Mouse (Mus musculus) liver, embryonic 16.5 days (tissue): ENCODE measurements around the gene Tmem80. TPM values are rescaled to one million over a fixed set of nuclear protein-coding genes. Genes with fewer than 3 reads are reported as not detected.
A peak's percentile ranks its signal among the peaks of the same experiment; 100 is the strongest.

Source experiments
- ATAC-seq: fragments of 200-750 bp; cut with Nextera tagmentation; 2 replicates; pipeline ENCODE4 v1.8.0; 2017; ENCODE audit warnings: low read depth, mild to moderate bottlenecking, moderate number of reproducible peaks, moderate library complexity
- H3K27ac ChIP-seq: fragments of 300-500 bp; sonication (generic); 2 replicates; pipeline ENCODE4 v1.5.1; 2014; ENCODE audit warnings: mild to moderate bottlenecking, low read length
- H3K27me3 ChIP-seq: fragments of 300-500 bp; sonication (generic); 2 replicates; pipeline ENCODE4 v1.6.1; 2014; ENCODE audit warnings: low read depth, low read length, mixed read lengths; ENCODE audit not compliant: control insufficient read depth, insufficient read depth
- H3K36me3 ChIP-seq: fragments of 300-500 bp; sonication (generic); 2 replicates; pipeline ENCODE4 v1.6.1; 2014; ENCODE audit warnings: mild to moderate bottlenecking; ENCODE audit not compliant: control insufficient read depth, insufficient read depth
- H3K4me1 ChIP-seq: fragments of 300-500 bp; sonication (generic); 2 replicates; pipeline ENCODE4 v1.6.1; 2014; ENCODE audit warnings: low read depth, low read length, mixed read lengths; ENCODE audit not compliant: control insufficient read depth
- H3K4me2 ChIP-seq: fragments of 300-500 bp; sonication (generic); 2 replicates; pipeline ENCODE4 v1.6.1; 2014; ENCODE audit warnings: low read depth, low read length, mixed read lengths
- H3K4me3 ChIP-seq: fragments of 300-500 bp; sonication (generic); 2 replicates; pipeline ENCODE4 v1.5.1; 2014; ENCODE audit warnings: low read depth, mild to moderate bottlenecking, low read length
- H3K9ac ChIP-seq: fragments of 300-500 bp; sonication (generic); 2 replicates; pipeline ENCODE4 v1.6.1; 2014; ENCODE audit warnings: low read depth, low read length
- H3K9me3 ChIP-seq: fragments of 300-500 bp; sonication (generic); replicated peaks from 2 replicates; pipeline ENCODE4 v1.6.1; 2016; ENCODE audit warnings: low read length; ENCODE audit not compliant: control insufficient read depth
- WGBS: fragments of 180-500 bp; shearing (Covaris S2); extraction: QIAGEN DNeasy Blood & Tissue Kit; methylation state at CpG from one replicate; pipeline ENCODE4 v1.1.7; 2014; ENCODE audit not compliant: insufficient replicate concordance; 5-methylcytosine and 5-hydroxymethylcytosine counted together
- polyA plus RNA-seq: library from polyadenylated mRNA; unstranded; fragments of >200 nt; fragmentation: Nextera tagmentation; extraction: Ambion mirVana; gene quantifications from 2 replicates; pipeline ENCODE4 v1.2.1, GENCODE M21; 2015

The Tmem80 gene
- polyA plus RNA-seq, 1 experiment from 2014 or later, result 13.9 TPM

DNA sequence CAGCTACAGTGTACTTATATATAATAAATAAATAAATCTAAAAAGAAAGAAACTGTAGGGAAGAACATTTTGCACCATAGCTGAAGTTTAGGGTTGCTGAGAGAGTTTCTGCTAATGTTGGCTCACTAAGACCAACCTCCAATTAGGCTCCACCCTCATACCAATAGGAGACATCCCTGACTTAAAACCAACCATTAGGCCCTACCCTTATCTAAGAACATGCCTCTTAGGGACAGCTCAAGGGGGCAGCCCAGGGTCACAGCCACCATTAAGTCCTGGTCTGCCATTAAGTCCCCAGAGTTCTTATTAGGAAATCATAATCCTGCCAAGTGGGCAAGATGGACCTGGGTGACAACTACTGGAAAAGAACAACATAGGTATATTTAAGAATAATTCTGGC, 46.9 kb downstream of the Tmem80 start:
- Histone ChIP-seq H3K4me3 (no peak overlapping the region), H3K27ac (no peak overlapping the region), H3K4me1 (peaks cover 10% of the 10 kb centered on the region), H3K9me3 (no peaks in the 10 kb centered on the region), H3K27me3 (no peaks in the 10 kb centered on the region), H3K36me3 (no peaks in the 10 kb centered on the region), H3K4me2 (no peak overlapping the region), H3K9ac (no peak overlapping the region)
- ATAC-seq, result no peak

DNA sequence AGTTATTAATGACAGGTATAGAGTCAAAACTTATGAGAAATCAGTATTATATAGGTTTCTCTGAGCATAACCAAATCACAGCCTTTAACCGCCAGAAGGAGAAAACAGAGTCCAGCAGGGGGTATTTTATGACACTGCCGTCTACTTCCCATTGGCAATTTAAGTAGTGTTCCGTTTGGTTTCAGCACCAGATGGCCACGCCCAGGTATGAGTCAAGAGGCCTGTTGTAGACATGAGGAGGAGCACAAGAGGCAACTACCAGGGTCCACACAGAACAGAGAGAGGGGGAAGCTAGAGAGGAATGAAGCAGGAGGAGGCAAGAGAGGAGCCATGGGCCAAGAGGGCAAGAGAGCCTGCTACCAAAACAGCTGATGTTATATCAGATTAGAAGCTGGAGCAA, 52.0 kb downstream of the Tmem80 start:
- no peak overlapping the region for H3K4me2 ChIP-seq
- no peak overlapping the region for H3K4me3 ChIP-seq
- H3K27ac ChIP-seq, result 0 out of 2 replicates have a peak overlapping the region, but pooled peaks have one; percentile 45
- H3K4me1 ChIP-seq, result peaks cover 11% of the 10 kb centered on the region
- no peaks in the 10 kb centered on the region for H3K9me3 ChIP-seq
- 41% methylated on average over 4 of the region's 4 CpGs for WGBS
- no peaks in the 10 kb centered on the region for H3K27me3 ChIP-seq
- peak; percentile 35; the same call in 1 of the 2 replicates for ATAC-seq
- H3K36me3 ChIP-seq, result no peaks in the 10 kb centered on the region
- H3K9ac ChIP-seq, result no peak overlapping the region

DNA sequence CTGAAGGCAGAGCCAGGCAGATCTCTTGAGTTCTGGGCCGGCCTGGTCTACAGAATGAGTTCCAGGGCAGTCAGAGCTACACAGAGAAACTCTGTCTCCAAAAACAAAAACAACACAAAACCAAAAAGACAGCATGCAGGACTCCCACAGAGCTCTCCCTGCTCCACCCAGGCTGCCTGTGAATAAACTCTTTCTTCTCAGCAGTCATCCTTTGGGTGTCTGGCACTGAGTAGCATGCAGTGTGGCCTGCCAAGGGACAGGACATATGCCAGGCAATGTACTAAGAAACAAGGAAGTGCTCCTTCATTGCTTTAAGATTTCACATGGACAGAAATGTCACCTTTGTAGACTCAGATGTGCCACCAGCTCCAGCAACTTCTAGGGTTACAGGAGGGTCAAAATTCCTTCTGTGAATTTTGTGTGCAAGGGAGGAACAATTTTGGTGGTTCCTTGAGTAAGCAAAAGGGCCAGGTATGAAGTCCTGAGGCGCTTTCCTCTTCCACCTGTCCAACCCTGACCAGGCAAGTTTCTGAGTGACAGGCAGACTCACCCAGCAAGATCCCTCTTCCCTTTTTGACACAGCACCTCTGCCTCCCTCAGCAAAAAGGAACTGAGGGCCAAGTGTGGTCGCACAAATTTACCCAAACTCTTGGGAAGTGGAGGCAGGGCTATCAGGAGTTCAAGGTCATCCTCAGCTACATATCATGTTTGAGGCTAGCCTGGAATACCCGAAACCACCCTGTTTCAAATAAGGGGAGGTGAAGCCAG, 53.7 kb downstream of the Tmem80 start:
- WGBS, result 59% methylated on average over 4 of the region's 4 CpGs
- H3K4me2 ChIP-seq, result no peak overlapping the region
- peak overlapping the region; percentile 65 for H3K27ac ChIP-seq
- no peak overlapping the region for H3K4me3 ChIP-seq
- H3K27me3 ChIP-seq, result no peaks in the 10 kb centered on the region
- H3K4me1 ChIP-seq, result peaks cover 11% of the 10 kb centered on the region
- no peaks in the 10 kb centered on the region for H3K9me3 ChIP-seq
- no peaks in the 10 kb centered on the region for H3K36me3 ChIP-seq
- H3K9ac ChIP-seq, result no peak overlapping the region
- no peak for ATAC-seq

Other genes with a start within 250 kb of the Tmem80 start
- gene Pkp3, start 249.5 kb upstream of the Tmem80 start, polyA plus RNA-seq, result 0.69 and 1.1 TPM in 2 replicates
- gene Sigirr, start 227.2 kb upstream of the Tmem80 start, polyA plus RNA-seq, result 27.2 and 28.1 TPM in 2 replicates
- 1.5 and 3.8 TPM in 2 replicates for gene Ano9, start 209.9 kb upstream of the Tmem80 start, polyA plus RNA-seq
- 136 and 138 TPM in 2 replicates for gene Ptdss2, start 205.4 kb upstream of the Tmem80 start, polyA plus RNA-seq
- 70.1 and 71.7 TPM in 2 replicates for gene Rnh1, start 154.9 kb upstream of the Tmem80 start, polyA plus RNA-seq
- gene Hras, start 133.7 kb upstream of the Tmem80 start, polyA plus RNA-seq, result 35.3 and 40.1 TPM in 2 replicates
- gene Lrrc56, start 133.6 kb upstream of the Tmem80 start, polyA plus RNA-seq, result 8.3 and 9.5 TPM in 2 replicates
- 0.80 and 0.84 TPM in 2 replicates for gene Lmntd2, start 113.7 kb upstream of the Tmem80 start, polyA plus RNA-seq
- gene Rassf7, start 111.9 kb upstream of the Tmem80 start, polyA plus RNA-seq, result 23.9 and 26.4 TPM in 2 replicates
- gene Phrf1, start 99.0 kb upstream of the Tmem80 start, polyA plus RNA-seq, result 23.8 and 28.5 TPM in 2 replicates
- gene Irf7, start 61.3 kb upstream of the Tmem80 start, polyA plus RNA-seq, result 7.7 and 8.2 TPM in 2 replicates
- gene Cdhr5, start 51.0 kb upstream of the Tmem80 start, polyA plus RNA-seq, result 0.42 and 1.6 TPM in 2 replicates
- 1.4 TPM in 1 of 2 replicates, not detected in the other for gene Sct, start 48.6 kb upstream of the Tmem80 start, polyA plus RNA-seq
- not detected in 2 replicates for gene Drd4, start 35.7 kb upstream of the Tmem80 start, polyA plus RNA-seq
- 11.6 and 13.6 TPM in 2 replicates for gene Deaf1, start within 50 bp of the Tmem80 start, polyA plus RNA-seq
- gene Eps8l2, start 11.1 kb downstream of the Tmem80 start, polyA plus RNA-seq, result 26.0 and 34.0 TPM in 2 replicates
- 373 and 397 TPM in 2 replicates for gene Taldo1, start 64.5 kb downstream of the Tmem80 start, polyA plus RNA-seq
- 13.5 and 14.3 TPM in 2 replicates for gene Gatd1, start 86.4 kb downstream of the Tmem80 start, polyA plus RNA-seq
- gene Cend1, start 101.8 kb downstream of the Tmem80 start, polyA plus RNA-seq, result not detected in 2 replicates
- gene Slc25a22, start 110.2 kb downstream of the Tmem80 start, polyA plus RNA-seq, result 18.7 and 20.7 TPM in 2 replicates
- gene Pidd1, start 116.3 kb downstream of the Tmem80 start, polyA plus RNA-seq, result 8.8 and 9.7 TPM in 2 replicates
- gene Rplp2, start 119.6 kb downstream of the Tmem80 start, polyA plus RNA-seq, result 644 and 698 TPM in 2 replicates
- gene Pnpla2, start 127.5 kb downstream of the Tmem80 start, polyA plus RNA-seq, result 14.9 and 15.5 TPM in 2 replicates
- 3.7 and 4.8 TPM in 2 replicates for gene Cracr2b, start 133.4 kb downstream of the Tmem80 start, polyA plus RNA-seq
- 5.3 and 6.9 TPM in 2 replicates for gene Cd151, start 139.7 kb downstream of the Tmem80 start, polyA plus RNA-seq
- 36.4 and 39.2 TPM in 2 replicates for gene Polr2l, start 147.4 kb downstream of the Tmem80 start, polyA plus RNA-seq
- 46.1 and 47.2 TPM in 2 replicates for gene Tspan4, start 147.5 kb downstream of the Tmem80 start, polyA plus RNA-seq
- 25.3 and 26.6 TPM in 2 replicates for gene Chid1, start 212.1 kb downstream of the Tmem80 start, polyA plus RNA-seq
- 66.7 and 70.7 TPM in 2 replicates for gene Ap2a2, start 234.4 kb downstream of the Tmem80 start, polyA plus RNA-seq